Mouse (Mus musculus): ENCODE results near the gene Rundc3a. TPM values are rescaled to one million over a fixed set of nuclear protein-coding genes. Genes with fewer than 3 reads are reported as not detected.

Gene Rundc3a
- polyA plus RNA-seq, 1 experiment from 2014 or later: 3.3 TPM

DNA sequence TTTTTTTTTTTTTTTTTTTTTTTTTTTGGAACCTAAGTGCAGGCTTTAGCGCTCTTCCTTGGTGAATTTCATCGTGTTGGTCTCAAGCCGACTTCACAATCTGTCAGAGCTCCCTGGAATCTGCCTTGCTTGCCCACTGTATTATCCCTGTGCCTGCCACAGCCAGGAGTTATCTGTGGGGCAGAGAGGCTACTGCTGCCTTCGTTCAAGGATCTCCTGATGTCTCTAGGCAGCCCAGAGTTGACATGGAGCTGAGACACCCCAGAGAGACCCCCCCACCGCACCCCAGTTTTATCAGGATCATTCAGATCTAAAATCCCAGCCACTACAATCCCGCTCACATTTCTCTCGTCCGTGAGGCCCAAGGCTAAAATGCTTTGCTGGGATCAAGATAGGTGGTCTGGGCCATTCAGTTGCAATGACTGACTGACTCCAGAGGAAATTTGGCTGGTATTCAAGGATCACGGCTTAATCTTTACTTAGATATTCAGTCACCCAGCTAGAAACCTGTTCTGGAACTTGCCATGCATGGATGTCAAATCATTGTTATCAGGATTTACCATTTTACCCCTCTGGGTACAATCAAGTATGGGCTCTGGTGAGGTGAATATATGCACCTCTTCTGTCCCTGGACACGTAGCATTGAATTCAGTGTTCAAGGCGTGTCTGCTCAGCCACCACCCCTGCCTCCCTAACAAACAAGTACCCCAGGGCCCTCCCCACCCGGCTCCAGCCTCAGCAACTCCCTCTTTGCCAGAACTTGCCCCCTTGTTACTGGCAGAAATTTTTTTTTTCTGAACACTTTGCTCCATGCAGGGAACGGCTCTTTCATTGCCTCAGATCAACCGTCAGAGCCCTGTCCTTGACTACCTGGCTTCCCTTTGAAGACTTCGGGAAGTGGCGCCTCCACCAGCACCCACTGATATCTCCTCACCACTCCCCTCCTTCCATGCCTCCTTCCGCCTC lies 56.1 kb downstream of the Rundc3a start:
- peaks cover 43% of the 10 kb centered on the region for H3K4me1 ChIP-seq (ENCODE audit: insufficient read depth, low read length)
- peak overlapping the region; percentile 91 for H3K27ac ChIP-seq (ENCODE audit: low read length)
- WGBS: 42% methylated on average over 17 of the region's 17 CpGs
- H3K27me3 ChIP-seq (ENCODE audit: insufficient read depth, low read length): no peaks in the 10 kb centered on the region
- no peak overlapping the region for H3K9ac ChIP-seq (replicated peaks; ENCODE audit: low read length)
- H3K4me2 ChIP-seq (replicated peaks; ENCODE audit: low read depth, low read length): 0 out of 2 replicates have a peak overlapping the region, but pooled peaks have one; percentile 1
- H3K9me3 ChIP-seq (ENCODE audit: low read length): no peaks in the 10 kb centered on the region
- H3K36me3 ChIP-seq (ENCODE audit: insufficient read depth, low read length): no peaks in the 10 kb centered on the region
- ATAC-seq (ENCODE audit: low FRiP score, low TSS enrichment): no peak
- H3K4me3 ChIP-seq (ENCODE audit: low read length): no peak overlapping the region

Small RNA genes within 50 kb of the gene (microRNA-seq; reads per million reads assigned to microRNA genes)
- gene Mir6930: not detected

Other genes with a start within 250 kb of the Rundc3a start
- 0.10 and 0.17 TPM in 2 replicates for gene Nags, start 247.9 kb upstream of the Rundc3a start, polyA plus RNA-seq (2015; fragmentation: Nextera tagmentation; extraction: Ambion mirVana)
- gene Tmem101, start 237.0 kb upstream of the Rundc3a start, polyA plus RNA-seq (2015; fragmentation: Nextera tagmentation; extraction: Ambion mirVana): 42.7 and 43.1 TPM in 2 replicates
- 90.2 and 108 TPM in 2 replicates for gene Lsm12, start 208.1 kb upstream of the Rundc3a start, polyA plus RNA-seq (2015; fragmentation: Nextera tagmentation; extraction: Ambion mirVana)
- 46.0 and 49.9 TPM in 2 replicates for gene G6pc3, start 203.8 kb upstream of the Rundc3a start, polyA plus RNA-seq (2015; fragmentation: Nextera tagmentation; extraction: Ambion mirVana)
- gene Hdac5, start 163.2 kb upstream of the Rundc3a start, polyA plus RNA-seq (2015; fragmentation: Nextera tagmentation; extraction: Ambion mirVana): 51.5 and 59.8 TPM in 2 replicates
- 21.2 and 24.6 TPM in 2 replicates for gene BC030867, start 144.5 kb upstream of the Rundc3a start, polyA plus RNA-seq (2015; fragmentation: Nextera tagmentation; extraction: Ambion mirVana)
- not detected in 2 replicates for gene Asb16, start 124.7 kb upstream of the Rundc3a start, polyA plus RNA-seq (2015; fragmentation: Nextera tagmentation; extraction: Ambion mirVana)
- gene Tmub2, start 108.5 kb upstream of the Rundc3a start, polyA plus RNA-seq (2015; fragmentation: Nextera tagmentation; extraction: Ambion mirVana): 64.4 and 66.7 TPM in 2 replicates
- 12.4 and 13.3 TPM in 2 replicates for gene Atxn7l3, start 96.8 kb upstream of the Rundc3a start, polyA plus RNA-seq (2015; fragmentation: Nextera tagmentation; extraction: Ambion mirVana)
- gene Ubtf, start 73.7 kb upstream of the Rundc3a start, polyA plus RNA-seq (2015; fragmentation: Nextera tagmentation; extraction: Ambion mirVana): 94.7 and 97.3 TPM in 2 replicates
- 9.0 and 9.6 TPM in 2 replicates for gene Slc4a1, start 27.2 kb upstream of the Rundc3a start, polyA plus RNA-seq (2015; fragmentation: Nextera tagmentation; extraction: Ambion mirVana)
- 337 and 360 TPM in 2 replicates for gene Slc25a39, start 14.5 kb downstream of the Rundc3a start, polyA plus RNA-seq (2015; fragmentation: Nextera tagmentation; extraction: Ambion mirVana)
- 208 and 213 TPM in 2 replicates for gene Grn, start 36.9 kb downstream of the Rundc3a start, polyA plus RNA-seq (2015; fragmentation: Nextera tagmentation; extraction: Ambion mirVana)
- gene Fam171a2, start 54.3 kb downstream of the Rundc3a start, polyA plus RNA-seq (2015; fragmentation: Nextera tagmentation; extraction: Ambion mirVana): 5.3 and 5.8 TPM in 2 replicates
- gene Itga2b, start 76.7 kb downstream of the Rundc3a start, polyA plus RNA-seq (2015; fragmentation: Nextera tagmentation; extraction: Ambion mirVana): 10.2 and 10.8 TPM in 2 replicates
- gene Gpatch8, start 163.0 kb downstream of the Rundc3a start, polyA plus RNA-seq (2015; fragmentation: Nextera tagmentation; extraction: Ambion mirVana): 47.5 and 63.8 TPM in 2 replicates
- 7.9 and 10.8 TPM in 2 replicates for gene Gm11627, start 186.1 kb downstream of the Rundc3a start, polyA plus RNA-seq (2015; fragmentation: Nextera tagmentation; extraction: Ambion mirVana)
- 27.2 and 27.5 TPM in 2 replicates for gene Fzd2, start 211.0 kb downstream of the Rundc3a start, polyA plus RNA-seq (2015; fragmentation: Nextera tagmentation; extraction: Ambion mirVana)